Mouse (Mus musculus) liver, embryonic 11.5 days (tissue): ENCODE results near the gene Cep295. TPM values are rescaled to one million over a fixed set of nuclear protein-coding genes. Genes with fewer than 3 reads are reported as not detected.

Experiments used
- ATAC-seq: fragments of 200-750 bp; cut with Nextera tagmentation; replicated peaks from 2 replicates; pipeline ENCODE4 v1.8.0; 2017; ENCODE audit warnings: moderate number of reproducible peaks, mild to moderate bottlenecking, moderate TSS enrichment, moderate library complexity; ENCODE audit not compliant: low FRiP score
- DNase-seq: peaks from one replicate; pipeline ENCODE4 v3.0.0-alpha.2; 2017; ENCODE audit warnings: low spot score
- H3K27ac ChIP-seq: fragments of 300-500 bp; sonication (generic); 2 replicates; pipeline ENCODE4 v1.5.1; 2014; ENCODE audit warnings: mild to moderate bottlenecking, low read depth, low read length, control low read depth
- H3K27me3 ChIP-seq: fragments of 300-500 bp; sonication (generic); replicated peaks from 2 replicates; pipeline ENCODE4 v1.6.1; 2014; ENCODE audit warnings: low read length, mixed read lengths; ENCODE audit not compliant: control insufficient read depth, insufficient read depth
- H3K36me3 ChIP-seq: fragments of 300-500 bp; sonication (generic); 2 replicates; pipeline ENCODE4 v1.6.1; 2014; ENCODE audit warnings: mild to moderate bottlenecking, low read length, moderate library complexity, mixed read lengths; ENCODE audit not compliant: control insufficient read depth, insufficient read depth
- H3K4me1 ChIP-seq: fragments of 300-500 bp; sonication (generic); replicated peaks from 2 replicates; pipeline ENCODE4 v1.6.1; 2014; ENCODE audit warnings: low read length, mixed read lengths; ENCODE audit not compliant: control insufficient read depth, insufficient read depth
- H3K4me2 ChIP-seq: fragments of 300-500 bp; sonication (generic); 2 replicates; pipeline ENCODE4 v1.6.1; 2014; ENCODE audit warnings: mild to moderate bottlenecking, control low read depth, moderate library complexity
- H3K4me3 ChIP-seq: fragments of 300-500 bp; sonication (generic); 2 replicates; pipeline ENCODE4 v1.5.1; 2014; ENCODE audit warnings: low read depth, low read length, control low read depth
- H3K9ac ChIP-seq: fragments of 300-500 bp; sonication (generic); 2 replicates; pipeline ENCODE4 v1.6.1; 2014; ENCODE audit warnings: low read depth, low read length, control low read depth
- H3K9me3 ChIP-seq: fragments of 300-500 bp; sonication (generic); 2 replicates; pipeline ENCODE4 v1.6.1; 2016; ENCODE audit warnings: low read length, inconsistent platforms, mixed read lengths; ENCODE audit not compliant: control insufficient read depth
- WGBS: fragments of 180-500 bp; shearing (Covaris S2); extraction: QIAGEN DNeasy Blood & Tissue Kit; methylation state at CpG from one replicate; pipeline ENCODE4 v1.1.7; 2014; 5-methylcytosine and 5-hydroxymethylcytosine counted together
- polyA plus RNA-seq: library from polyadenylated mRNA; unstranded; fragments of >200 nt; fragmentation: Nextera tagmentation; extraction: Ambion mirVana; gene quantifications from 2 replicates; pipeline ENCODE4 v1.2.1, GENCODE M21; 2014

Gene Cep295
- 23.5 and 24.5 TPM in 2 replicates for polyA plus RNA-seq

GRCm38 (mm10) chr9:15357484-15358275, at the start of gene Cep295:
Gene Cep295, minus strand, starts transcription at chr9:15357788.
- Histone ChIP-seq H3K27ac (peak within 1 kb of the TSS; percentile 82), H3K36me3 (no peaks in the 10 kb centered on the region), H3K4me2 (peak within 1 kb of the TSS; percentile 79), H3K4me3 (peak within 1 kb of the TSS; percentile 86), H3K27me3 (no peaks in the 10 kb centered on the region), H3K4me1 (no peaks in the 10 kb centered on the region), H3K9ac (peak within 1 kb of the TSS; percentile 91), H3K9me3 (no peaks in the 10 kb centered on the region)
- peak; percentile 99 for ATAC-seq
- peak; percentile 96 for DNase-seq
- 2% methylated on average over 60 of the region's 60 CpGs for WGBS

- H3K9me3 ChIP-seq = no peaks in the 10 kb centered on the region
- no peak overlapping the region for H3K4me2 ChIP-seq
- ATAC-seq (no peak), DNase-seq (no peak)
- no peaks in the 10 kb centered on the region for H3K4me1 ChIP-seq
- H3K27ac ChIP-seq = no peak overlapping the region
- H3K27me3 ChIP-seq = no peaks in the 10 kb centered on the region
- no peak overlapping the region for H3K4me3 ChIP-seq
- H3K9ac ChIP-seq = no peak overlapping the region
- no peaks in the 10 kb centered on the region for H3K36me3 ChIP-seq
- WGBS = 56% methylated on average over 4 of the region's 4 CpGs
Observed at GRCm38 (mm10) chr9:15397591-15397990, 40.0 kb upstream of the Cep295 start.

- ATAC-seq (no peak), DNase-seq (no peak)
- H3K4me3 ChIP-seq = no peak overlapping the region
- no peak overlapping the region for H3K4me2 ChIP-seq
- WGBS = 56% methylated on average over 1 of the region's 1 CpGs
- no peaks in the 10 kb centered on the region for H3K9me3 ChIP-seq
- no peak overlapping the region for H3K9ac ChIP-seq
- no peaks in the 10 kb centered on the region for H3K27me3 ChIP-seq
- no peak overlapping the region for H3K27ac ChIP-seq
- no peaks in the 10 kb centered on the region for H3K36me3 ChIP-seq
- no peaks in the 10 kb centered on the region for H3K4me1 ChIP-seq
Observed at GRCm38 (mm10) chr9:15395353-15395942, 37.9 kb upstream of the Cep295 start.

GRCm38 (mm10) chr9:15387075-15387643, 29.6 kb upstream of the Cep295 start:
- H3K9ac ChIP-seq = no peak overlapping the region
- DNase-seq (no peak), ATAC-seq (no peak)
- H3K36me3 ChIP-seq = no peaks in the 10 kb centered on the region
- no peaks in the 10 kb centered on the region for H3K9me3 ChIP-seq
- H3K4me3 ChIP-seq = no peak overlapping the region
- no peaks in the 10 kb centered on the region for H3K4me1 ChIP-seq
- no peaks in the 10 kb centered on the region for H3K27me3 ChIP-seq
- H3K4me2 ChIP-seq = no peak overlapping the region
- H3K27ac ChIP-seq = no peak overlapping the region
- whole genome bisulfite sequencing = 67% methylated on average over 5 of the region's 5 CpGs

- H3K27me3 ChIP-seq = no peaks in the 10 kb centered on the region
- no peak overlapping the region for H3K4me2 ChIP-seq
- no peak overlapping the region for H3K4me3 ChIP-seq
- no peak overlapping the region for H3K9ac ChIP-seq
- 75% methylated on average over 5 of the region's 5 CpGs for WGBS
- ATAC-seq (no peak), DNase-seq (no peak)
- no peaks in the 10 kb centered on the region for H3K36me3 ChIP-seq
- no peaks in the 10 kb centered on the region for H3K9me3 ChIP-seq
- no peak overlapping the region for H3K27ac ChIP-seq
- H3K4me1 ChIP-seq = no peaks in the 10 kb centered on the region
Observed at GRCm38 (mm10) chr9:15384266-15384665, 26.7 kb upstream of the Cep295 start.

GRCm38 (mm10) chr9:15366260-15366659, 8.7 kb upstream of the Cep295 start:
- ATAC-seq (no peak), DNase-seq (no peak)
- no peak overlapping the region for H3K4me3 ChIP-seq
- H3K27me3 ChIP-seq = no peaks in the 10 kb centered on the region
- H3K36me3 ChIP-seq = no peaks in the 10 kb centered on the region
- no peaks in the 10 kb centered on the region for H3K4me1 ChIP-seq
- WGBS = 62% methylated on average over 2 of the region's 2 CpGs
- no peaks in the 10 kb centered on the region for H3K9me3 ChIP-seq
- no peak overlapping the region for H3K4me2 ChIP-seq
- no peak overlapping the region for H3K9ac ChIP-seq
- H3K27ac ChIP-seq = no peak overlapping the region

- Histone ChIP-seq H3K4me1 (no peaks in the 10 kb centered on the region), H3K9me3 (no peaks in the 10 kb centered on the region), H3K4me3 (no peak overlapping the region), H3K27ac (no peak overlapping the region), H3K4me2 (no peak overlapping the region), H3K9ac (no peak overlapping the region), H3K27me3 (no peaks in the 10 kb centered on the region), H3K36me3 (no peaks in the 10 kb centered on the region)
- no peak for ATAC-seq
- DNase-seq = no peak
- 70% methylated on average over 1 of the region's 1 CpGs for WGBS
Observed at GRCm38 (mm10) chr9:15365856-15366255, 8.3 kb upstream of the Cep295 start.

- Histone ChIP-seq H3K27ac (no peak overlapping the region), H3K4me3 (no peak overlapping the region), H3K27me3 (no peaks in the 10 kb centered on the region), H3K36me3 (no peaks in the 10 kb centered on the region), H3K4me1 (no peaks in the 10 kb centered on the region), H3K9ac (no peak overlapping the region), H3K9me3 (no peaks in the 10 kb centered on the region), H3K4me2 (no peak overlapping the region)
- ATAC-seq = no peak
- no peak for DNase-seq
- 68% methylated on average over 1 of the region's 1 CpGs for WGBS
Observed at GRCm38 (mm10) chr9:15364843-15365242, 7.3 kb upstream of the Cep295 start.
